Mouse (Mus musculus) neural tube, embryonic 11.5 days (tissue): ENCODE results near the gene Serpinb6a. TPM values are rescaled to one million over a fixed set of nuclear protein-coding genes. Genes with fewer than 3 reads are reported as not detected.

Experiments
- ATAC-seq: fragments of 200-750 bp; cut with Nextera tagmentation; 2 replicates; pipeline ENCODE4 v1.8.0; 2017; ENCODE audit warnings: moderate number of reproducible peaks, mild to moderate bottlenecking, moderate TSS enrichment, moderate library complexity; ENCODE audit not compliant: insufficient read depth, low FRiP score, low TSS enrichment
- DNase-seq: peaks from one replicate; pipeline ENCODE4 v3.0.0-alpha.2; 2015; ENCODE audit warnings: low spot score
- H3K27ac ChIP-seq: fragments of 300-500 bp; sonication (generic); 2 replicates; pipeline ENCODE4 v1.5.1; 2014; ENCODE audit warnings: low read depth, mild to moderate bottlenecking, low read length
- H3K27me3 ChIP-seq: fragments of 300-500 bp; sonication (generic); 2 replicates; pipeline ENCODE4 v1.6.1; 2014; ENCODE audit warnings: mild to moderate bottlenecking, low read length, mixed read lengths; ENCODE audit not compliant: control insufficient read depth, insufficient read depth
- H3K36me3 ChIP-seq: fragments of 300-500 bp; sonication (generic); 2 replicates; pipeline ENCODE4 v1.6.1; 2014; ENCODE audit warnings: mild to moderate bottlenecking, low read length, moderate library complexity, mixed read lengths; ENCODE audit not compliant: control insufficient read depth, insufficient read depth
- H3K4me1 ChIP-seq: fragments of 300-500 bp; sonication (generic); 2 replicates; pipeline ENCODE4 v1.6.1; 2014; ENCODE audit warnings: low read length, mixed read lengths; ENCODE audit not compliant: control insufficient read depth, insufficient read depth
- H3K4me2 ChIP-seq: fragments of 300-500 bp; sonication (generic); 2 replicates; pipeline ENCODE4 v1.6.1; 2014; ENCODE audit warnings: low read depth, mild to moderate bottlenecking, moderate library complexity
- H3K4me3 ChIP-seq: fragments of 300-500 bp; sonication (generic); 2 replicates; pipeline ENCODE4 v1.5.1; 2014; ENCODE audit warnings: low read depth, low read length
- H3K9ac ChIP-seq: fragments of 300-500 bp; sonication (generic); 2 replicates; pipeline ENCODE4 v1.6.1; 2014; ENCODE audit warnings: mild to moderate bottlenecking, low read length
- H3K9me3 ChIP-seq: fragments of 300-500 bp; sonication (generic); 2 replicates; pipeline ENCODE4 v1.6.1; 2016; ENCODE audit warnings: low read length; ENCODE audit not compliant: control insufficient read depth
- WGBS: fragments of 180-500 bp; shearing (Covaris S2); extraction: QIAGEN DNeasy Blood & Tissue Kit; methylation state at CpG from one replicate; pipeline ENCODE4 v1.1.7; 2014; 5-methylcytosine and 5-hydroxymethylcytosine counted together
- polyA plus RNA-seq: library from polyadenylated mRNA; unstranded; fragments of >200 nt; fragmentation: Nextera tagmentation; extraction: Ambion mirVana; gene quantifications from 2 replicates; pipeline ENCODE4 v1.2.1, GENCODE M21; 2014

The Serpinb6a gene
- 29.7 and 33.8 TPM in 2 replicates for polyA plus RNA-seq

DNA sequence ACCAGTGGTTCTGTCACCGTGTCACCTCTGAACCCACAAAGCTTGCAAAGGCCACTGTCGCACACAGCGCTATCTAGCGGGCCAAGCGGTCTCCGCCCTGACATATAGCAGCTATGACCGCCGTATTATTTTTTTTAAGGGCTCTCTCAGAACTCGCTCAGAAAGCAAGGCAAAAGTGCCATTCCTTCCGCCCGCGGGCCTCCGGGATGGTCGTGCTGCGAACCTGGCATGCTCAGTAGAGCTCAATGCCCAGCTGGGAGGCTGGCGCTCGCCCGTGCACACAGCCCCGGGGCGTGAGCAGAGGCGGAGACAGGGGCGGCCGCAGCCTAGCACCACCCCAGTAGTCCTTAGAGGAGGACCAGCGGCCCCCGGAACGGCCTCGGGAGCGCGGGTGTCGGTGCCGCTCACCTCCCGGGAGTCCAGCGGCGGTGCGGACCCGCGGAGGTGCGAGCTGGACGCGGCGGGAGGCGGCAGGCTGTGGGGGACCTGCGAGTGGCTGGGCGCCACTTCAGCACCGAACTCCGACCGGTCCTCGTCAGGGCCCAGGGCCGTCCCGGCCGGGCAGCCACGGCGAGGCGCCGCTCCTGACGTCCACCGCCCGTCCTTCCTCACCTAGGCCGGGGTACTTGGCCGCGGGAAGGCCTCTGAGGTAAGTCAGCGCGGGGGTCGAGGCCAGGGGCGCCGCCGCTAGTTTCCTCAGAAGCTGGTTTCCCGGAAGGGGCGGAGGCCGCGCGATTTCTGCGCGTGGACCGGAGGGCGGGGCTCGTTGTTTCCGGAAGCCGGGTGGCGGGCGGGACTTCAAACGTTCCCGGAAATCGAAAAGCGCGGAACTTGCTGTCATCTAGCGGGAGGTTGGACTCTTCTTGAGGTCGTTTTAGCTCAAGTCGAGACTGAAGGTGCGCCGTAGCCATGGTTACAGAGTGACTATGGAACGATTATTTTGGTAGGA lies at the start of gene Serpinb6a, which contains the start of gene Ripk1:
TSS of gene Serpinb6a (minus strand) at position 737 of the 949 bp plus-strand sequence.
TSS of gene Ripk1 (plus strand) at position 306 of the 949 bp plus-strand sequence.
- no peaks in the 10 kb centered on the region for H3K36me3 ChIP-seq
- H3K27ac ChIP-seq, result peak within 1 kb of the TSS; percentile 85
- H3K4me3 ChIP-seq, result peak within 1 kb of the TSS; percentile 94
- H3K9ac ChIP-seq, result peak within 1 kb of the TSS; percentile 89
- H3K27me3 ChIP-seq, result no peaks in the 10 kb centered on the region
- H3K9me3 ChIP-seq, result no peaks in the 10 kb centered on the region
- WGBS, result under 1% methylated on average over 91 of the region's 92 CpGs
- peak; percentile 90 for DNase-seq
- ATAC-seq, result peak; percentile 92
- H3K4me2 ChIP-seq, result peak within 1 kb of the TSS; percentile 64
- H3K4me1 ChIP-seq, result no peaks in the 10 kb centered on the region; the same call in 1 of the 2 replicates

DNA sequence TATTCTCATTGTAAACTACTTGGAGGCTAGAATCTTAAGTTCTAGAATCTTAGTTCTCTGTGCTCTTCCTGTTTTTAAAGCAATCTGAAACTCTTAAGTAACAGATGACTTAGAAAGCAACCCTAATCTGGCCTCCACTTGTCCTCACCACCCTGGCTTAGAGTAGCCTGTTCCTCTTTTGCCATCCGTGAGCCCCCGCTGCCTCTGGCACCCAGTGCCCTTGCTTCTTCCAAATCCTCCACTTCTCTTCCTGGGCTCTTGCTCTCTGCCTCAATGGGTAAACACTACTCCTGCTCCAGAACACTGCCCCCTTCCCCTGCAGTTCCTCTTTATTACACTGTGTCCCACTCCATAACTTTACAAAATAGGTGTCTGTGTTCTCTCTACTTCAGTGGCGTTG lies 49.1 kb upstream of the Serpinb6a start:
- no peak overlapping the region for H3K27ac ChIP-seq
- H3K4me1 ChIP-seq, result 0 out of 2 replicates have a peak, but pooled peaks cover 2% of the 10 kb centered on the region
- no peaks in the 10 kb centered on the region for H3K9me3 ChIP-seq
- 97% methylated on average over 3 of the region's 3 CpGs for WGBS
- no peak overlapping the region for H3K4me3 ChIP-seq
- ATAC-seq (no peak), DNase-seq (no peak)
- H3K27me3 ChIP-seq, result no peaks in the 10 kb centered on the region
- no peak overlapping the region for H3K4me2 ChIP-seq
- peaks cover 2% of the 10 kb centered on the region; the same call in 1 of the 2 replicates for H3K36me3 ChIP-seq
- H3K9ac ChIP-seq, result no peak overlapping the region

DNA sequence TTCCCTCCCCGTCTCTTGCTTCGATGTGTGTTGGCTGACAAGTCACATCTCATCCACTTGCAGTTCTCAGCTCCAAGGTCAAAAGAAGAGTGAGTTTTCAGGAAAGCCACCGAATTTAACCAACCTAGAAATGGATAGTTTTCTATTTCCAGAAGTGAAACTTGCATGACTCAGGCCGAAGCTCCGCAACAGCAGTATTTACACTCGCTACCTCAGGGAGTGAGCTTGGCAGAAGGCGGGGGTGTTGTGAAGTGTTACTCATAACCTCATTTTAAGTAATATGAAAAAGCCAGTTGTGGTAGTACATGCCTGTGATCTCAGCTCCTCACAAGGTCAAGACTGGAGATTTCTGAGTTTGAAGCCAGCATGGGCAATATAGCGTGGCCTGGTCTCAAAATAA lies 47.9 kb upstream of the Serpinb6a start:
- ATAC-seq (no peak), DNase-seq (no peak)
- Histone ChIP-seq H3K4me1 (0 out of 2 replicates have a peak, but pooled peaks cover 4% of the 10 kb centered on the region), H3K36me3 (no peaks in the 10 kb centered on the region; the same call in 1 of the 2 replicates), H3K4me2 (no peak overlapping the region), H3K27ac (no peak overlapping the region), H3K27me3 (no peaks in the 10 kb centered on the region), H3K4me3 (no peak overlapping the region), H3K9me3 (no peaks in the 10 kb centered on the region), H3K9ac (no peak overlapping the region)
- 96% methylated on average over 8 of the region's 8 CpGs for WGBS

DNA sequence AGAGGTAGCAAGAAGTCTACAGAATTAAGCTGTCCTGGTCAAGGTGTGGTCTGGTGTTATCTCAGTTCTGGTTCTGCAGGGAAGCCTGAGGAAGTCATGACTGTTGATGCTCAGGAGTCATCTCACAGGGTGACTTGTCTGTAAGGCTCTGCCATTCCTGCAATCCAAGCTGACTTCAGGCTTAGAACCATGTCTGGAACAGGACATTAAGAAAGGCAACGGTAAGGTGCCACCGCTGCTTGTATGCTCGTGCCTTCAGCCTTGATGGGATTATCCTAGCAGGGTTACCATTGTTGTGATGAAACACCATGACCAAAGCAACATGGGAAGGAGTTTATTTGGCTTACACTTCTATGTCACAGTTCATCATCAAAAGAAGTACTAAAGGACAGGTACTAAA lies 44.9 kb upstream of the Serpinb6a start:
- no peak overlapping the region for H3K27ac ChIP-seq
- 92% methylated on average over 3 of the region's 3 CpGs for WGBS
- ATAC-seq (no peak), DNase-seq (no peak)
- H3K27me3 ChIP-seq, result no peaks in the 10 kb centered on the region
- H3K4me3 ChIP-seq, result no peak overlapping the region
- no peak overlapping the region for H3K9ac ChIP-seq
- H3K36me3 ChIP-seq, result no peaks in the 10 kb centered on the region
- H3K9me3 ChIP-seq, result no peaks in the 10 kb centered on the region
- no peak overlapping the region for H3K4me2 ChIP-seq
- 0 out of 2 replicates have a peak, but pooled peaks cover 4% of the 10 kb centered on the region for H3K4me1 ChIP-seq

DNA sequence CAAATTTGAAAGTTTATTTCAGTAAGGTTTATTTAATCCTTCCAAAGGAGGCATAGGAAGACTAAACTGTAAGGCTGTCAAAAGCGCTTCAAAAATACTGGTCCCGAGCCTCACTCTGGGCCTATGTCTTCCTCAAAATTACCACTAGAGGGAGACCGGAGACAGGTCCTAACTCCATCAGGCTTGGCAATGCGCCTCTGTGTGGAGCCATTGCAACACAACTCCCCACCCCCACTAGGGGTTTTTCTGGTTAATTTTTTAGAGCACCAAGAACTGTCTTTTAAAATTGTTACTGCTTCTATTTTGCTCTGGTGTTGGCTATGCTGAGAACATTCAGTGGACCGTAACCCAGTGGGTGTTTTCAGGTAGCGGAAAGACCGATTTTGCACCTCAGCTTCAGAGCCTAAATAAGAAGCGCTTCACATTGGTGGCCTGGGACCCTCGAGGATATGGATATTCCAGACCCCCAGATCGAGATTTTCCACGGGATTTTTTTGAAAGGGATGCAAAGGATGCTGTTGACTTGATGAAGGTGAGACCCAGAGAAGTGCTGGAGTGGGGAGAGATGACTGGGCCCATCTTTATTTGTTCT lies 43.9 kb upstream of the Serpinb6a start:
- ATAC-seq (peak; percentile 91), DNase-seq (peak; percentile 72)
- no peaks in the 10 kb centered on the region for H3K9me3 ChIP-seq
- H3K4me1 ChIP-seq, result 0 out of 2 replicates have a peak, but pooled peaks cover 4% of the 10 kb centered on the region
- H3K27me3 ChIP-seq, result no peaks in the 10 kb centered on the region
- H3K36me3 ChIP-seq, result no peaks in the 10 kb centered on the region
- 43% methylated on average over 11 of the region's 11 CpGs for WGBS
- H3K27ac ChIP-seq, result no peak overlapping the region
- no peak overlapping the region for H3K4me2 ChIP-seq
- no peak overlapping the region for H3K9ac ChIP-seq
- H3K4me3 ChIP-seq, result no peak overlapping the region

DNA sequence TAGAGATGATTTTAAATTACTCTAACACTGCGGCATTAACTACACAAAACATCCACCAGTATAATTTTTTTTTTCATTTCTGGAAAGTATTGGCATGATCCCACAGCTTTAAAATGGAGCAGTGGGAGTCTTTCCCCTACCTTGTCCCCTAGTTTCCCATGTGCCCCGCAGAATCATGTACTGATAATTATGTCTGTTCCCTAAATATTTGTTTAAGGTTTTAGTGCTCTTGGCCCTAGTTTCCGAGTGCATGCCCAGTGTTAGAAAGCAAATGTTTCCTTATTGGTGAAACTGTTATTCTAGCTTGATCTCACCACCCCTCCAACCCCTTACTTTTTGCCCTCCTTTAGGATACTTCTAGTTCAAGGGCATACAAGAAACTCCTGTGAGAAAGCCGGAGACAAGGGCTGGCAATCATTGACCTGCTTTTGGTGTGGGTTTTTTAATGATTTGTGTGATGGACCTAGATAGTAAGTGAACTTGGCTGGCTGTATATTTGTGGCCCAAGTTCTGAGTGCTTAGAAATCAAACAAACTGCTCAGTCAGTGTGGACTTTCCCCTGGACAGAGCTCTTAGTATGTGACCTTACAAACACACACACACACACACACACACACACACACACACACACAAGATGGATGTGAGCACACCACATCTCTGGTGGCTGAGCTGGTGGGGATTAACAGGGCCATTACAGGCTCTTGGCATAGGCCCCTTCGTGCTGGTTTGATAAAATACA lies 43.1 kb upstream of the Serpinb6a start:
- H3K27me3 ChIP-seq, result no peaks in the 10 kb centered on the region
- H3K4me1 ChIP-seq, result 0 out of 2 replicates have a peak, but pooled peaks cover 4% of the 10 kb centered on the region
- DNase-seq, result no peak
- H3K27ac ChIP-seq, result no peak overlapping the region
- H3K9me3 ChIP-seq, result no peaks in the 10 kb centered on the region
- no peak overlapping the region for H3K4me3 ChIP-seq
- no peak for ATAC-seq
- WGBS, result 67% methylated on average over 5 of the region's 5 CpGs
- H3K36me3 ChIP-seq, result no peaks in the 10 kb centered on the region
- no peak overlapping the region for H3K9ac ChIP-seq
- H3K4me2 ChIP-seq, result no peak overlapping the region

DNA sequence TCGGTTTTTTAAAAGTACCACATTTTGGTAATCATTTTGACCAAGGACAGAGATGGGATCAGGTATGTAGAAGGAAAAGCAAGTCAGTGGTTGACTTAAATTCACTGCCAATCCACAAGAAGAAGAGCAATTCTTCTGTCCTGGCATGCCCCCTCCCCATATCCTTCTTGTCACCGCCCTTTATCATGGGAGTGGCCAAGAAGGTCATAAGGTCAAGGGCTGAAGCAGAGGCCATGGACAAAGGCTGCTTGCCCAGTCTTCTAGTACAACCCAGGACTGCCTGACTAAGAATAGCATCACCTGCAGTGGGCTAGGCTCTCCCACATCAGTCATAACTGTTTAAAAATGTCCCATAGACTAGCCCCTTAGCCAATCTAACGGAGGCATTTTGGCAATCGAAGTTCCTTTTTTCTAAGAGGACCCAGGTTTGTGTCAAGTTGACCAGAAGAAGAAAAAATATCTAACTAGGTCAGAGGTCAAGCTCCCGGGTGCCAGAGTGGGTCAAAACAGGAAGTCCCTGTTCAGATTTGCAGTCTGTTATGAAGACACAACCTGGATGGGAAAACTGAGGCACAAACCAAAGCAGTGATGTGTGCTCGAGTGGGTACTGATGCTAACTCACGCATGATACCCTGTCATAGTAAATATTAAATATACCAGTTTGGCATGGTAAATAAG lies 41.3 kb upstream of the Serpinb6a start:
- Histone ChIP-seq H3K9me3 (no peaks in the 10 kb centered on the region), H3K9ac (no peak overlapping the region), H3K4me1 (0 out of 2 replicates have a peak, but pooled peaks cover 4% of the 10 kb centered on the region), H3K27ac (no peak overlapping the region), H3K36me3 (no peaks in the 10 kb centered on the region), H3K27me3 (no peaks in the 10 kb centered on the region), H3K4me3 (no peak overlapping the region), H3K4me2 (no peak overlapping the region)
- DNase-seq (no peak), ATAC-seq (no peak)
- WGBS, result 76% methylated on average over 7 of the region's 7 CpGs

DNA sequence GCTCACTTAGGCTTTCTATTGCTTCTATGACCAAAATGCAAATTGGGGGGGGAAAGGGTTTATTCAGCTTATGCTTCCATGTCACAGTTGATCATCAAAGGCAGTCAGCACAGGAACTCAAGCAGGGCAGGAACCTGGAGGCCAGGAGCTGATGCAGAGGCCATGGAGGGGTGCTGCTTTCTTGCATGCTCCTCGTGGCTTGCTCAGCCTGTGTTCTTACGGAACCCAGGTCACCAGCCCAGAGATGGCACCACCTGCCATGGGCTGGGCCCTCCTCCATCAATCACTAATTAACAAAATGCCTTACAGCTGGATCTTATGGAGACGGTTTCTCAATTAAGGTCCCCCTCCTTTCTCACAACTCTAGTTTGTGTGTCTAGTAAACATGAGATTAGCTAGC lies 37.5 kb upstream of the Serpinb6a start:
- Histone ChIP-seq H3K9me3 (no peaks in the 10 kb centered on the region), H3K4me2 (no peak overlapping the region), H3K36me3 (no peaks in the 10 kb centered on the region), H3K4me3 (no peak overlapping the region), H3K27me3 (no peaks in the 10 kb centered on the region), H3K9ac (no peak overlapping the region), H3K4me1 (peaks cover 9% of the 10 kb centered on the region; the same call in 1 of the 2 replicates), H3K27ac (no peak overlapping the region)
- DNase-seq (no peak), ATAC-seq (no peak)
- 95% methylated on average over 3 of the region's 3 CpGs for WGBS
